Mouse (Mus musculus): ENCODE measurements around the gene Gzme.

- TF ChIP-seq POLR2A (IDR thresholded peaks at IDR 0.05; ENCODE audit: insufficient read depth, low read depth, low read length) (no peak), EP300 (IDR thresholded peaks at IDR 0.05; ENCODE audit: insufficient read depth, low read depth, low read length) (no peak)
These were observed 41.7 kb upstream of the Gzme start for GRCm38 (mm10) chr14:56162109-56162508.

Measured in heart, adult 2 months (tissue).